Mouse (Mus musculus): Measurements from ENCODE around the gene Bzw2.
A peak's percentile ranks its signal among the peaks of the same experiment; 100 is the strongest.

The Bzw2 gene

DNA sequence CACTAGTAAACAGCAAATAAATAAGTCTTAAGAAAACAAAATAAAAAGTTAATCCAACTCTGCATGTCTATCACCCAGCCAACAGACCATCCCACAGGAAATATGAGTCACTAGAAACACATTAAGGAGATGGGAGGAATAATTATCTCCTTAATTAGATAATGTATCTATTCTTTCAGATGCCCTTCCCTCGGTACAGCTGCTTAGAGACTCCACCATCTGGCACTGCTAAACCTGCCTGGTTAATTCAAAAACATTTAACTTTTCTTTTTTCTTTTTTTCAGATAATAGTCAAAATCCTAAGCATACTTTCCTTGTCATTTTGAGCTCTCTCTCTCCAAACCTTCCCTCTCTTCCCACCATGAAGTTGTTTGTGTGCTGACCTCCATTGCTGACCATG, 92.0 kb downstream of the Bzw2 start:
- DNase-seq, result no peak

GRCm38 (mm10) chr12:36057699-36058098, 100.2 kb downstream of the Bzw2 start:
- no peak for DNase-seq

DNA sequence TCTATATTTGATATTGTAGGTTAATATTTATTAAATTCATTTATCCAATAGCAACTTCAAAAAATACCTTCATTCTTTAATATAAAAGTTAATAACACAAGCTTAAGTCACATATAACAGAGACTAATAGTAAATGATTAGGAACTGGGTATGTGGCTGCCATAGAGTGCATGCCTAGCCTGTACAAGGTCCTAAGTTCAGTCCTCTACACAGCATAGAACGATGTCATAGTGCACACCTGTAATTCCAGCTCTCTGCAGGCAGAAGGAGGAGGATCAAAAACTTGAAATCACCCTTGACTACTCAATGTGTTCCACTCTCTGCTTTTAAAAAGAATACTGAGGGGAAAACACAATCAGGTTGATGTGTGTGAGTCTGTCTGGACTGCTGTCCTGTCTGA, 107.6 kb downstream of the Bzw2 start:
- no peak for DNase-seq

DNA sequence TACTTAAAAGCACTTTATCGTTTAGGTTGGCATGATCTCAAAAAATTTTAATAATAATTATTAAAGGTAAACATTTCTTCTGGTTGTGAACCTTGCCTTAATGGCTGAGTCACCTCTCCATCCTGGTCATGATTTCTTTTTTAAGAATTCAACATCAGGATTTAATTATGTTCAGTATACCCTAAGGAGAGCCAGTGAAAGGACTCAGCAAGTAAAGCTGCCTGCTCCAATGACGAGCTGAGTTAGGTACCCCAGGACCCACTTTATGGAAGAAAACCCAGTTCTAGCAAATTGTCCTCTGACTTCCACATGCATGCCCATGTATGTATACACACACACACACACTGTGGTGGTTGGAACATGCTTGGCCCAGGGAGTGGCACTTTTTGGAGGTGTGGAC, 110.3 kb downstream of the Bzw2 start:
- no peak for DNase-seq

GRCm38 (mm10) chr12:36046196-36046595, 111.7 kb downstream of the Bzw2 start:
- DNase-seq, result no peak

DNA sequence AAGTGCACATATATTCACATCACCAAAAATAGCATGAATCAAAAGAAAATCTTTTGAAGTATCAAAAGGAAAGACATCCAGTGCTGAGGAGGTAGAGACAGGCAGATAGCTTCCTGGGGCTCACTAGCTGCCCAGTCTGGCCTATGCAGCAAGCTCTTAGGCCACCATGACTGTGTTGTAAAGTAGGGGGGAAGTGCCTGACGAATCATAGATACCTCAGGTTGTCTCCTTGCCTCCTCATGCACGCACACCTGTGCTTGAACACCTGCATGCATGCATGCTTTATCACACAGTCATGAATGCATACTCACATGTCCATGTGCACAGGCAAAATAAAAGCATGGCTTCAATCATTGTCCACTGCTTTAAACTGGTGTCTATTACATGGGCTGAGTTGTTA, 113.2 kb downstream of the Bzw2 start:
- DNase-seq, result no peak

DNA sequence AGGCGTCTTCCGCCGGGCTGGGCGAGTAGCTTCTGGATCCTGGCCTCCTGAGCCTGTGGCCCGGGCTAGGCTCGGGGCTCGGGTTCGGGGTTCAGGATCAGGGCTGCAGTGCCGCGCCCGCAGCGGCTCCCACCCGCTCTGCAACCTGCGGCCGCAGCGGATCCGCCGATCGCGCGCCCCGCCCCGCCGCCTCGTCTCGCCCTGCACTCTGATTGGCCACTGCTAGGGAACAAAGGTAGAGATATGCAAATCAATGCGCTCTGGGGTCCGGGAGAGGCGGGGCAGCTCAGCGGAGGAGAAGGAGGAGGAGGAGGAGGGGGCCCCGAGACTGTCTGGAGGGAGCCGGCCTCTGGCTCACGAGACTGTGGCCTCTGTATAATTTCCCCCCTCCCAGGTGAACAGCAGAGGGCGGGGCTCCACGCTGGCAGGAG, 115.5 kb downstream of the Bzw2 start, which contains the start of gene Tspan13:
Gene Tspan13 (minus strand): TSS at position 153 of the 431 bp plus-strand sequence.
- DNase-seq, result peak; percentile 93
